ENCODE assay signal across 31 mouse cellular contexts in the genomic region with DNA sequence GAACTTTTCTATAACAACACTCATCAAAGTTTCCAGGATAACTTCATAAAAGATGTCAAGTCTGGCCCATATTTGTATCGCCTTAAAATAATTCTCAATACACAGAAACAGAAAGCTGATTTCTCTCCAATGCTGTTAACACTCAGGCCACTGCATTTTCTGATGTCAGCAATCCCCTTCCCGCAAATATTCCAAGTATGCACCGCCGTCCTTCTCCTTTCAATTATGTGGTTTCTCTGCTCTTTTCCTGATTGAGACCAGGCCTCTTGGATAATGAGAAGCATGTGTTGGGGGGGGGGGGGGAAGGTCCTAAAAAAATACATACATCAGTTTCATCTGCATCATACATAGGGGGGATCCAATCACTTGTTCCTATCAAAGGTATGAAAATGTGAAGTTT. TPM values are rescaled to one million over a fixed set of nuclear protein-coding genes. Genes with fewer than 3 reads are reported as not detected.
DNase-seq lines count a peak whose midpoint lies in the region; ATAC-seq and TF ChIP-seq lines count a peak whose summit lies in the region.
"Had no signal": no experiment of that assay in that cellular context is flagged by ENCODE, and none has a peak within 500 bp of the region (broad histone marks: within the 10 kb centered on the region; RNA-seq: fewer than 3 reads in every experiment).

No protein-coding gene starts in this region.

- peak; percentile 42 for DNase-seq in embryo, embryonic 10.5 days (ENCODE audit: low spot score)
- no peak for DNase-seq in embryo, embryonic 11 days
- DNase-seq in lung, embryonic 14.5 days: peak; percentile 19
- no peak for DNase-seq in lung, postnatal 25 days (ENCODE audit: low spot score)
- peak; percentile 63 for DNase-seq in forelimb bud, embryonic 11.5 days (ENCODE audit: low read depth, low spot score)
- DNase-seq in layer of hippocampus, adult 9-10 months (ENCODE audit: low spot score): no peak
- DNase-seq in adrenal gland, adult 18-20 months (ENCODE audit: low spot score in 2 of 2): no peak
- DNase-seq in hindbrain, embryonic 11.5 days (ENCODE audit: low spot score): no peak
- DNase-seq: adrenal gland, adult 2 months; cerebellum, adult 2 months; cerebellum, postnatal 14 days; gastrocnemius, postnatal 36 days; heart, adult 2 months; heart, postnatal 4 days; kidney, postnatal 4 days; layer of hippocampus, adult 9-11 months; liver; lung, adult 2 months; lung, postnatal 14 days; right cerebral cortex, postnatal 4 days; thymus, adult 2 months; thymus, postnatal 36 days had no signal

- H3K4me3 ChIP-seq in lung, embryonic 14.5 days (ENCODE audit: low read depth, low read length): no peak overlapping the region
- no peak overlapping the region for H3K4me3 ChIP-seq in hindbrain, embryonic 11.5 days (ENCODE audit: low read depth, low read length)
- H3K4me3 ChIP-seq: heart, adult 2 months; heart, embryonic 12.5 days; neural tube, embryonic 12.5 days had no signal

- no peaks in the 10 kb centered on the region for H3K4me1 ChIP-seq in lung, embryonic 14.5 days (ENCODE audit: insufficient read depth)
- no peaks in the 10 kb centered on the region for H3K4me1 ChIP-seq in hindbrain, embryonic 11.5 days (replicated peaks; ENCODE audit: control insufficient read depth, insufficient read depth, low read length)
- H3K4me1 ChIP-seq: neural tube, embryonic 12.5 days had no signal

- ATAC-seq in lung, embryonic 14.5 days (ENCODE audit: insufficient read depth): peak; percentile 24; the same call in 1 of the 2 replicates
- ATAC-seq in hindbrain, embryonic 11.5 days (ENCODE audit: low FRiP score): no peak
- ATAC-seq: forebrain, embryonic 14.5 days; intestine, postnatal 0 days; midbrain, embryonic 16.5 days had no signal

- no peaks in the 10 kb centered on the region for H3K27me3 ChIP-seq in lung, embryonic 14.5 days (ENCODE audit: insufficient read depth, low read length)
- no peaks in the 10 kb centered on the region for H3K27me3 ChIP-seq in hindbrain, embryonic 11.5 days (ENCODE audit: control insufficient read depth, insufficient read depth, low read length)
- H3K27me3 ChIP-seq: heart, embryonic 12.5 days; neural tube, embryonic 12.5 days had no signal

- H3K9ac ChIP-seq in lung, embryonic 14.5 days: no peak overlapping the region
- no peak overlapping the region for H3K9ac ChIP-seq in hindbrain, embryonic 11.5 days (ENCODE audit: low read depth, low read length)
- H3K9ac ChIP-seq: heart, embryonic 12.5 days; hindbrain, embryonic 14.5 days; liver, embryonic 14.5 days; neural tube, embryonic 12.5 days had no signal

- H3K4me2 ChIP-seq in lung, embryonic 14.5 days: no peak overlapping the region
- H3K4me2 ChIP-seq in hindbrain, embryonic 11.5 days (replicated peaks; ENCODE audit: low read depth, low read length): no peak overlapping the region
- H3K4me2 ChIP-seq: heart, embryonic 12.5 days; hindbrain, embryonic 14.5 days; midbrain, embryonic 11.5 days; neural tube, embryonic 12.5 days had no signal

- H3K9me3 ChIP-seq in lung, embryonic 14.5 days (ENCODE audit: low read depth, low read length): no peaks in the 10 kb centered on the region
- no peaks in the 10 kb centered on the region for H3K9me3 ChIP-seq in hindbrain, embryonic 11.5 days (ENCODE audit: control insufficient read depth, low read length)
- H3K9me3 ChIP-seq: G1E; heart, embryonic 12.5 days; neural tube, embryonic 12.5 days had no signal

- WGBS in lung, embryonic 14.5 days: 46% methylated on average over 4 of the region's 4 CpGs
- 79% methylated on average over 4 of the region's 4 CpGs for WGBS in hindbrain, embryonic 11.5 days

- no peak overlapping the region for H3K27ac ChIP-seq in lung, embryonic 14.5 days (ENCODE audit: low read depth)
- no peak overlapping the region for H3K27ac ChIP-seq in hindbrain, embryonic 11.5 days (ENCODE audit: low read depth, low read length)
- H3K27ac ChIP-seq: heart, adult 2 months; hindbrain, embryonic 14.5 days; liver, embryonic 14.5 days; neural tube, embryonic 12.5 days had no signal

- H3K36me3 ChIP-seq in lung, embryonic 14.5 days (ENCODE audit: insufficient read depth): no peaks in the 10 kb centered on the region
- H3K36me3 ChIP-seq in hindbrain, embryonic 11.5 days (ENCODE audit: control insufficient read depth, insufficient read depth, low read length): no peaks in the 10 kb centered on the region
- H3K36me3 ChIP-seq: G1E; heart, embryonic 12.5 days; neural tube, embryonic 12.5 days had no signal

- no peak for TF ChIP-seq CTCF in lung, embryonic 14.5 days (IDR thresholded peaks at IDR 0.05; ENCODE audit: low read depth)

RNA-seq across cellular contexts. Expression of a gene that starts 6.3 kb away (rescaled TPM):
- 9.0 and 10.4 TPM in 2 replicates for polyA plus RNA-seq in lung, embryonic 14.5 days (2014; fragmentation: Nextera tagmentation; extraction: Ambion mirVana)
- 1 to 10 TPM; 5.2 to 5.6 TPM for total RNA-seq in adrenal gland, adult 18-20 months (2021)
- polyA plus RNA-seq in hindbrain, embryonic 11.5 days (2014; fragmentation: Nextera tagmentation; extraction: Ambion mirVana): 18.2 and 20.6 TPM in 2 replicates

Comparison
In these comparisons a context has a peak if more than half of its experiments do, and no peak if none do; other contexts are left out.
1. DNase-seq: peak in embryo, embryonic 10.5 days (single experiment), lung, embryonic 14.5 days (single experiment) and forelimb bud, embryonic 11.5 days (single experiment); none in embryo, embryonic 11 days (single experiment), lung, postnatal 25 days (single experiment), layer of hippocampus, adult 9-10 months (single experiment), adrenal gland, adult 18-20 months (0 of 2) and hindbrain, embryonic 11.5 days (single experiment).